Mouse (Mus musculus): ENCODE results near the gene Mcrip2.

Gene Mcrip2

DNA sequence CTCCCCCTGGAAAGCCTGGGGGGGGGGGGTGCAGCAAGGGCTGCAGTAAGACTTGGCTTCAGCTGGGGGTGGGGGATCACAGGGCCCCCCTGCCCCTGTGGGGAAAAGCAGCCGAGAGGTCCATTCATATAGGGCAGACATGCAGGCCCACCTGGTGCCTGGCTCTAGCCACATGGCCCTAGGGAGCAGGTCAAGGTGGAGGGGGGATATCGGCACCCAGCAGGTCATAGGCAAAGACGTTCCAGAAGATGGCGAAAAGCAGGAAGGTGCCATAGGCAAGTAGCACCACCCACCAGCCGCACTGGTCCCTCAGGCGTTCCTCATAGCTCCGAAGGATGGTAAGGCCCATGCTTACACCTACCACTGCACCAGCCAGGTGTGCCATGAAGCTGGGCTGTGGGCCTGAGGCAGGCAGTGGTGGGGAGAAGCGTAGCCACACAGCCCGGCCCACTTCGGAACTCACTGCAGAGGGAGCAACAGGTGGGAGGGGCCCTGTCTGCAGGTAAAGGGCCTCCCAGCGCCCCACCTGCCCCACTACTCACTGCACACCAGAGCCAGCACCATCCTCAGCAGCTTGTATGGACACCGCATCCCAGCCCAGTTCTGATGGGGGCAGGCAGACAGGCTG is 33.9 kb downstream of the Mcrip2 start:
- no peak for DNase-seq (ENCODE audit: low spot score)

DNA sequence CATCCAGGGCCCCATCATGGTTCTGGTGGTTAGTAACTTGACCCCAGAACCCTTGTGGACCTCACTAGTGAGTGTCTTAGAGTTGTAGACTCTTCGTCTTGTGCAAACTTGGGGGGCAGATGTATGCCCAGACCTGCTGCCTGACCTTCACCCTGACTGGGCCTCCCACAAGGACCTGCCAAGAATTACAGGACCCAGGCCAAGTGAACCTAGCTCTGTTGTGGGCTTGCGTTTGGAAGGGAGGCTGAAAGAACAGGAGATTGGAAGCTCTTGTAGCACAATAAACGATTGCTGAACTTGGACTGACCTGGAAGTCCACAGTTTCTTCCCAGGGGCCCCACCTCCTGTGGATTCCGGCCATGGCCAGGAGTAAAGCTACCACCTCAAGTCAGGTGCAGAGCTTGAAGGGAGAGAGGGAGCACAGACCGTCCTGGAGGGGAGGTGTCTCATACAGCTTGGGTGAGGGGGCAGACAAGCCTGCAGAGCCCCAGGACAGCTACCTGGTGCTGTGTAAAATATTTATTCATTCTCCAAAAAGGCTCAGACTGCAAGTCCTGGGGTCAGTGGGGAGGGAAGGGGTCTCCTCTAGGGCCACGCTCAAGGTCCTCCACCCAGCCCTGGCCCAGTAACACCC is 34.5 kb downstream of the Mcrip2 start:
- no peak for DNase-seq (ENCODE audit: low spot score)

DNA sequence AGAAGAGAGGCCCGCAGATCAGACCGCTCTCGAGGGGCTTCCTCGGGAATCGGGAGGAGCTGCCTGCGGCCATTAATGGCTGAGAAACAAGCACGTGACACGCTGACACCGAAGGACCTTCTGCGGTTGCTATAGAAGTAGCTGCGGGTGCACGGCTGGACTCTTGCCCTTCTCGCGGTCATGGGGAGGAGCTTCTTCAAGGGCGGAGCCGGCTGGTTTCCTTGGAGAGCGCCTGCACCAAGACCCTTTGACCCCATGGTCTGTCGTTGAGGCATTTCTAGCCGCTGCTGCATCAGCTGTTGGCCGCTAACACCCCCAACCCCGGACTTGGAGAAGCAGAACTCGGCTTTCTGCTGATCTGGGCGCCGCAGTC is 35.3 kb downstream of the Mcrip2 start, which contains the start of gene Stub1:
Stub1 (minus strand) TSS at position 114 of the 373 bp plus-strand sequence.
- peak; percentile 82 for DNase-seq (ENCODE audit: low spot score)

DNA sequence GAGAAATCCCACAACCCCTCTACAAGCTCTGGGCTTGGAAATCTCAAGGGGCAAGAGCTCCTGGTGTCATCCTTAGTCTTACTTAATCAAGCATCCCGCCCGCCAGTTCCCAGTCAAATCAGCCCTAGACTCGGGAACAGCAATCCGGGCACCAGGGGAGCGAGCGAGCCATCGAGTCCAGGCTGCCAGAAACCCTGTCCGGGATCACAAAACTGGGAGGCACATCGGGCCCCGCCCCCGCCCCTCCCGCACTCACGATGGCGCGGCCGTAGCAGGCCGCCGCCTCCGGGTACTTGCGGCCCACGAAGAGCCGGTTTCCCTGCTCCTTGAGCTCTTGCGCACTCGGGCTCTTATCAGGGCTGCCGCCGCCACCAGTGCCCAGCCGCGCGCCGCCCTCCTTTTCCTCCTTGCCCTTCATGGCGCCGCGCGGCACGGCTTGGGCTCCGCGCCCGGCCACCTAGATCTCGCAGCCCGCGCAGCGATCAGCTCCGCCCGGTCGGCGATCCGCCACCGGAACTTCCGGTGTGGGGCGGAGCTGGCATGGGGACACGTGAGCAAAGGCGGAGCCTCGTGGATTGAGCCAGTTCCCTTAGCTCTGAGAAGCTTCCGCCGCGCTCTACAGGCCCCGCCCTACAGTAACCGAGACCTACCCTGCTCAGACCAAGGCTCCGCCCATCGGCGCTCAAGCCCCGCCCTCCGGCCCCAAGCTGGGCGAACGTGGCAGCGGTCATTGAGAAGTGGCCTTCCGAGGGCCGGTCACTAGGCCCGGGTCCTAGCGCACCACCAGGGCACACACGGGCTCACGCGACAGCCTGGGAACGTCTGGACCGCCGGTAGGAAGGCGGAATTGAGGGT is 35.9 kb downstream of the Mcrip2 start:
- peak; percentile 99 for DNase-seq (ENCODE audit: low spot score)

DNA sequence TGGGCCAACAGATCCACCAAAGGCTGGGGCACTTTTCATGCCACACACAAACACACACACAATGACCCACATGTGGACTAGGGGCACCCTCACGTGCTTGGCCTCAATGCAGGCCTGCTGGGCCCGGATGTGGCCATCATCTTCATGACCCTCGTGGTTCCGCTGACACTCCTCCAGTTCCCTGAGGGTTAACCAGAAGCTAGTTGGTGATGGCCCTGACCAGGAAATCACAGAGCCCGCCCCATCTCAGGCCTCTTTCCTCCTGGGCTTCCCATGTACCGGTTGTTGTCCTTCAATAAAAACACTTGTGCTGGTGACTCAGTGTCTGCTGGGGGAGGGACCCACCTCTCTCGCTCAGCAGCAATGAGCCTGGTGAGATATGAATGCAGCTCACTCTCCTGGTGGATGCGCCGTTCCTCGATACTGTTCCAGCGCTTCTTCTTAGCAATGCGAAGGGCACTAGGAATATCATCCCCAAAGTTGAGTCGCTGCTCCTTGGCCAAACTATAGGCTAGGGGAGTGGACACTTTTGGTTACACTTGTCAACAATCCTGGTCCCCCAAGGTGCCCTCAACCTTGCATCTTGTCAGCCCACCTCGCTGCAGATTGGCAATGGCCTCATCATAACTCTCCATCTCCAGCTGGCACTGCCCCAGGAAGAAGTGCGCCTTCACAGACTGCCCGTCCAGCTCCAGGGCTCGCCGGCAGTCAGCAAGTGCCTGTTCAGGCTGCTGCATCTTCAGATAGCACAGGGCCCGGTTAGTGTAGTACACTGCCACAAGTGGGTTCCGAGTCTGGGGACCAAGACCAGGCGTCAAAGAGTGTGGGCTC is 36.9 kb downstream of the Mcrip2 start:
- no peak for DNase-seq (ENCODE audit: low spot score)

DNA sequence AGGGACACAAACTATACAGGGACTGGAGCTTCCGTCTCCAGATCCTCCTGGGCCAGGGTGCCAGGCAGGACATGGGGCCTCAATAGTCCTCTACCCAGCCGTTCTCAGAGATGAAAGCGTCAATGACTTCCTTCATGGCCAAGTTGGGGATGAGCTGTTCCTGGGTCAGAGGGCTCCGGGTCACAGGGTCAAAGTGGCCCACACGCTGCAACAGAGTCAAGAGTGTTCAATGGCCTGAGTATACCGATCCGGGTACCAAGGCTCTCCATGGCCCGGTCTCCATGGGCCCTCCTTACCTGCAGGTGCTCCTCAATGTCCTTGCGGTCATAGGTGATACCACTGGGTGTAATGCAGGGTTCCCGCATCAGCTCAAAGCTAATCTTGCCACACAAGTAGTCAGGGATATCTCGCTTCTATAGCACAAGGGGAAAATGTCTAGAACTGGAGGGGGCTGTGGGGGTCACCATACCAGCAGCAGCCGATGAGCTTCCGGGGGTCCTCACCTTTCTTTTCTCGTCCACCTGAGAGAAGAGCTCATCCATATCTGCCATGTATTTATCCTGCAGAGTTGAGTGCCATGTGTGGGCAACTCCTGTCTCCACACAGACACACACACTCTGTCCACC is 37.6 kb downstream of the Mcrip2 start:
- DNase-seq (ENCODE audit: low spot score) = no peak

DNA sequence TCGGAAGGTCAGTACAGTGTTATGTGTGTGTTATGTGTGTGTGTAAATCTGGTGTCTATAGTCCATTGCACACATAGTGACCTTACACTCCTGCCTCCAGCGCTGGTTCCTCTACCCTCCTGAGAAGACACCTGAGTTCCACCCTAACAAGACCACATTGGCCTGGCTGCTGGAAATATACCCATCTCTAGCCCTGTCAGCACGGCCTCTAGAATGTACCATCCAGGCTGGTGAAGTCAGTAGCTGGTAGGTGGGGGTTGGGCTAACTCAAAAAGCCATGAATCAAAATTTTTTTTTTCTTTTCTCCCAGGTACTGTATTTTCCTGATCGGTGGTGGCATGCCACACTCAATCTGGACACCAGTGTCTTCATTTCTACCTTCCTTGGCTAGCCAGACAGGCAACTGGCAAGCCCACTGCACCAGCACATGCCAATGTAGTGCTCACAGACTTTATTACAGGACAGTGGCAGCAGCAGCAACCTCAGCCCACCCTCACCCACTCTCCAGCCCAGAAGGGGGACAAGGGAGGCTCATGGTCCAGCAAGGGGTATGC is 38.3 kb downstream of the Mcrip2 start:
- no peak for DNase-seq (ENCODE audit: low spot score)

DNA sequence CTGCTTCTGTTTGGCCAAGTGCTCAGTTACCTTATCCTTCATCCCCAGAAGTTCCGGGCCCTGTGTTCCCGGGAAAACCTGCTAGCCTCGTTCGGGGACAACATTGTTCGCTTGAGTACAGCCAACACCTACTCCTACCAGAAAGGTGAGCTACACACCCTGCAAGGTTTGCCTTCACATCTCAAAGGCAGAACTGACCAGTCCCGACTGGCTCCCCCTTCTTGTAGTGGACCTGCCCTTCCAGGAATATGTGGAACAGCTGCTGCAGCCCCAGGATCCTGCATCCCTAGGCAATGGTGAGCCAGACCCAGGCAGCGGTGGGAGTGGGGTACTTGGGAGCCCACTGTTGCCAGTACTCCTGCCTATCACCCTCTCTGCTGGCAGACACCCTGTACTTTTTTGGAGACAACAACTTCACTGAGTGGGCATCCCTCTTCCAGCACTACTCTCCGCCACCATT is 39.0 kb downstream of the Mcrip2 start:
- DNase-seq (ENCODE audit: low spot score) = no peak

DNA sequence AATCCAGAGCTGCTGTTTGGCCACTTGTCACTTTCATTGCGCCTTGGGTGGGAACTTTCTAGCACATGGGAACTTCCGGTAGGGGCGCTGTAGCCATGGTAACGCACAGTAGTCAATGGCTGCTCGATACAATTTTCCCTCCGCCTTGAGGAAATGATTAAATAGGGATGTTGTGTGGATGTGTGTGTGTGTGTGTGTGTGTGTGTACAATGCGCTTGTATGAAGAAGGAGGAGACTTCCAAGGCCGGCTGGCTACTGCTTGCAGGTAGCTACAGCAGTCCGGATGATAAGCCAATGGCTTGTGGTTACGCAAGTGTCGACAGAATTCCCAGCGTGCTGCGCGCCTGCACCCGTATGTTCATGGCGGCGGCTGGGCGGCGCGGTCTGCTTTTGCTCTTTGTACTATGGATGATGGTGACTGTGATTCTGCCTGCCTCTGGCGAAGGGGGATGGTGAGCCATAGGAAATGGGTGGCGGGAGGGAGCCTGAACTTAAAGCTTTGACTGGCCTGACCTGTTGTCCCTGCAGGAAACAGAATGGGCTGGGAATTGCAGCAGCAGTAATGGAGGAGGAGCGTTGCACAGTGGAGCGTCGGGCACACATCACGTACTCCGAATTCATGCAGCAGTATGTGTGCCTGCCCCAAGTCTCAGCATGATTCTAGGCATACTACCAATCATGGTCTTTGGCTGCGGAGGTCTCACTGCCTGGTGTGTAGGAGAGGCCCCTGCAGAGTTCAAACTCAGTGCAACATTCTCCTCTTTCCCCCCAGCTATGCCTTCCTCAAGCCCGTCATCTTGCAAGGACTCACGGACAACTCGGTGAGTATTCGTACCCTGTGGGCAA is 39.6 kb downstream of the Mcrip2 start, which contains the start of gene Jmjd8:
Jmjd8 (plus strand) TSS at position 156 of the 846 bp plus-strand sequence.
- peak; percentile 64 for DNase-seq (ENCODE audit: low spot score)

DNA sequence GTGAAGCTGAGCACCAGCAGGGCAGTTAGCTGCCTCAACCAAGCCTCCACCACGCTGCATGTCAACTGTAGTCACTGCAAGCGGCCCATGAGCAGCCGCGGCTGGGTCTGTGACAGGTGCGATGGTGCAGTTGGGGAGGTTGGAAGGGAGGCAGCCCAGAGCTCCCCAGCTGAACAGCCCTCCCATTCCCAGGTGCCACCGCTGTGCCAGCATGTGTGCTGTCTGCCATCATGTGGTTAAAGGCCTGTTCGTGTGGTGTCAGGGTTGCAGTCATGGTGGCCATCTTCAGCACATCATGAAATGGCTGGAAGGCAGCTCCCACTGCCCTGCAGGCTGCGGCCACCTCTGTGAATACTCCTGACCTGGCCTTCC is 40.4 kb downstream of the Mcrip2 start:
- DNase-seq (ENCODE audit: low spot score) = no peak

DNA sequence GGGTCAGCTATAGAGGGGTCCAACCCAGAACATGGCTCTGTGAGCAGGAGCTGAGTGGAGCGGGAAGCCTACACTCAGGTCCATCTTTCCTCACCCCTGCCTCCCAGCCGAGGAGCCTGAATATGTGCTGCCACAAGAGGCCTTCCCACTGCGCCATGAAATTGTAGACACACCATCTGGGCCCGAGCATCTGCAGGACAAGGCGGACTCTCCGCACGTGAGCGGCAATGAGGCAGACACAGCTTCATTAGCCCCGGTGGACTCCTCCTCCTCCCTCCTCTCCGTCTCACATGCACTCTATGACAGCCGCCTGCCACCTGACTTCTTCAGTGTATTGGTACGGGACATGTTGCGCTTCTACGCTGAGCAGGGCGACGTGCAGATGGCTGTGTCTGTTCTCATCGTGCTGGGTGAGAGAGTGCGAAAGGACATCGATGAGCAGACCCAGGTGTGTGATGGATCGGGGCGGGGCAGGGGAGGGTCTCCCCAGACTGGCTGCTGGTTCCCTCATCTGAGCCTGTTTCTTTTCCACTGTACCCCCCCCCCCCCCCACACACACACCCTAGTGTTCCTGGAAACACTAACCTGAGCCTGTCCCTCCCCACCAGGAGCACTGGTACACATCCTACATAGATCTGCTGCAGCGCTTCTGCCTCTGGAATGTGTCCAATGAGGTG is 40.9 kb downstream of the Mcrip2 start:
- no peak for DNase-seq (ENCODE audit: low spot score)

DNA sequence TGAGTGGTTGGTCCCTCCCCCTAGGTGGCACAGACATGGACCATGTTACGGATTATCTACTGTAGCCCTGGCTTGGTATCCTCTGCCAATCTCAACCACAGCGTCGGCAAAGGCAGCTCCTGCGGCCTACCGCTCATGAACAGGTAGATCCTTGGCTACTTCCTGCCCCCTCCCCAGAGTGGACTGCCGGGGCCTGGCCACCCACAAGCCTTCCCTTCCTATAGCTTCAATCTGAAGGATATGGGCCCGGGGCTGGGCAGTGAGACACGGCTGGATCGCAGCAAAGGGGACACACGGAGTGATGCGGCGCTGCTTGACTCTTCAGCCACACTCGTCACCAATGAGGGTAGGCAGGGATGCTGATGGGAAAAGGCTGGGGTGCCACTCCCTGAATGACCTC is 41.6 kb downstream of the Mcrip2 start:
- no peak for DNase-seq (ENCODE audit: low spot score)

DNA sequence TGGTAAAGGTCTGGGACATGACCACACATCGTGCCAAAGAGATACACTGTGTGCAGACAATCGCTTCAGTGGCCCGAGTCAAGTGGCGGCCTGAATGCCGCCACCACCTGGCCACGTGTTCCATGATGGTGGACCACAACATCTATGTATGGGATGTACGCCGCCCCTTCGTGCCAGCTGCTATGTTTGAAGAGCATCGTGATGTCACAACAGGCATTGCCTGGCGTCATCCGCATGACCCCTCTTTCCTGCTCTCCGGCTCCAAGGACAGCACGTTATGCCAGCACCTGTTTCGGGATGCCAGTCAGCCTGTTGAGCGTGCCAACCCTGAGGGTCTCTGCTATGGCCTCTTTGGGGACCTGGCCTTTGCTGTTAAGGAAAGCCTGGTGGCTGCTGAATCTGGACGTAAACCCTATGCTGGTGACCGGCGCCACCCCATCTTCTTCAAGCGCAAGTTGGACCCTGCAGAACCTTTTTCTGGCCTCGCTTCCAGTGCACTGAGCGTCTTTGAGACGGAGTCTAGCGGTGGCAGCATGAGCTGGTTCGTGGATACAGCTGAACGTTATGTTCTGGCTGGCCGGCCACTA is 42.5 kb downstream of the Mcrip2 start:
- DNase-seq (ENCODE audit: low spot score) = no peak

DNA sequence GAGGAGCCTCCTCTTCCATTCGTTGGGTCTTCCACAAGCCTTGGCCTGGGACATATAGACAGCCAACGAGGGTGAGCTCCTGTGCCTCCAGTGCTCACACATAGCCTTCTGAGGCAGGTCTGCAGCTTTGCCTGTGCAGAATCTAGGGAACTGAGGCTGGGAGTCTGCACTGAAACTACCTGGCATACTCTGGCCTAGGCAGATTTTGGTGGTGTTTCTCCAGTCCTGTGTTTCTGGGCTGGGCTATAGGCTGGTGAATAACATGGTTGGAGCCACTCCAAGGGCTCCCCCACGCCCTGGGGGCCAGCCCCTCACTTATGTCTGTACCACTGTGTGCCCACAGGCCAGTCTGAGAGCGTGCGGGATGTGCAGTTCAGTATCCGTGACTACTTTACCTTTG is 43.3 kb downstream of the Mcrip2 start:
- no peak for DNase-seq (ENCODE audit: low spot score)

DNA sequence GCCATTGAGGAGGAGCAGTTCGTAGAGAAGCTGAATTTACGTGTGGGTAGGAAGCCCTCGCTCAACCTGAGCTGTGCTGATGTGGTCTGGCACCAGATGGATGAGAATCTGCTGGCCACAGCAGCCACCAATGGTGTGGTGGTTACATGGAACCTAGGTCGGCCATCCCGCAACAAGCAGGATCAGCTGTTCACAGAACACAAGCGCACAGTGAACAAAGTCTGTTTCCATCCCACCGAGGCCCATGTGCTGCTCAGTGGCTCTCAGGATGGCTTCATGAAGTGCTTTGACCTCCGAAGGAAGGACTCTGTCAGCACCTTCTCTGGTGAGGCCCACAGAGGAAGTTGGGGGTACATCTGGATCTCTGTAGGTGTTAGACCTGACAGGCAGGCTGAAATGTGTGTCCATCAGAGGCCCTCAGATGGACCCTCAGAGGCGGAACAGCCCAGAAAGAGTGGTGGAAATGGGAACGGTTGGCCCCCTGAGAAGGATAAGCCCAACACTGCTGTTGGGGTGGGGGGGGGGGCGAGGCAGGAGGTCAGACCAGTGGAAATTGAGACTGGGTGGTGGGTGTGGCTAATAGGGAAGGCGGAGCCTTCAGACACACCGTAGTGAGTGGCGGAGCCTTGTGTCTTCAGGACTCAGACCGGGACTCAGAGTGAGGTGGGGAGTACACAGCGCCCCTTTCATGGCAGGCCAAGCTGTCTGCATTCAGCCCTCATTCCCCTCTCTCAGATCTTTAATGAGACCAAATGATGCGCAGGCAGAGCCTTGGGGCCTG is 44.0 kb downstream of the Mcrip2 start:
- no peak for DNase-seq (ENCODE audit: low spot score)

DNA sequence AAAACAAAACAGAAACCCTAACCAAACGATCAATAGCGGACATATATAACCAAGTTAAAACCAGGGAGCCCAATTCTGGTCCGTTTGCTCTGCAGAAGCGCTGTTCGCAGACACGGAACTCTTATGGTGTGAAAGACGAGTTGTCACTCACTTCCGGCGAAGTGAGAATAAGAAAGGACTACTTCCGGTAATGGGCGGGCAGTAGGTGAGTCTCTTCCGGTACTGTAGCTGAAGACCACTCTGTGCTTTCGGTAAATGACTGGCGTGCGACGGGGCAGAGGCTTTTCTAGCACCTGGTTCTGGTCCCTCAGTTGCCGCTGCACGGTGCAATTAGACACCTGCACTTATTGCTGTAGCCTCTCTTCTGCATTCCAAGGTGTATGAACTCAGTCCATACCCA is 45.1 kb downstream of the Mcrip2 start, which contains the start of gene Wdr24:
Wdr24 (plus strand) TSS at position 176 of the 400 bp plus-strand sequence.
- DNase-seq (ENCODE audit: low spot score) = peak; percentile 65

DNA sequence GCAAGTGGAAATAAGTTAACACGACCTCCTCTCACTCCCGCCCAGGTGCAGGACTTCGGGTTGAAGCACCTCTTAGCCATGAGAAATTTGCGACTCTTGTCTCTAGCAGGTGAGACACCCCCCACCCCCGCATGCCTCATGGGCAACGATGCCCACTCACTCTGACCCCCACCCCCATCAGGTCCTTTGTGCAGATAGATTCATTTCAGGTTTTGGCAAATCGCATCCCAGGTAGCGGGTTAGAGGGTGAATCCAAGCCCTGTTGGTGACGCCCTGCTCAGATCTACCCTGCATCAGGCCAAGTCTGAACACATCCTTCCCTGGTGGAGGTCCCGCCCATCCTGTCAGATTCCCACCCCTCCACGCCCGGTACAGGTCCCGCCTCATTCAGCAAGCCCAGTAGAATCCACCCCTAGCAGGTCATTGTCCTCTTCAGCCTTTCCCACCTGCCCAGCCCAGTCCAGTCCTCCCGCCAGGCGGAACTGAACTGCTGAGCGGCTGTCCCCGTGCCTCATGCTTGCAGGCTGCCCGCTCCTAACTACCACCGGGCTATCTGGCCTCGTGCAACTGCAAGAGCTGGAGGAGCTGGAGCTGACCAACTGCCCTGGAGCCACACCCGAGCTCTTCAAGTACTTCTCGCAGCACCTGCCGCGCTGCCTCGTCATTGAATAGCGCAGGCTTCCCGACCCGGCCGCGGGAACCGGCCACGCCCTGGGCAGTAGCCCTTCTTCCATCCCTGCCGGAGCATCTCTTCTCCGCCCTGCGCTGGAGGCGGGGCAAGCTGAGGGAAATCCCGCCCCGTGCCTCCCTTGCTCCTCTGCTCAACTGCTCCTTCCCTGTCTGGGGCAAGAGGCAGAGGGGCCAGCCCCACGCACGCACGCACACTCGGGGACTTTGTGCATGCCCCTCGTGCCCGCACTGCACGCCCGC is 49.4 kb downstream of the Mcrip2 start:
- DNase-seq (ENCODE audit: low spot score) = no peak
